8 mouse cellular contexts compared by ENCODE assay signal in the genomic region with DNA sequence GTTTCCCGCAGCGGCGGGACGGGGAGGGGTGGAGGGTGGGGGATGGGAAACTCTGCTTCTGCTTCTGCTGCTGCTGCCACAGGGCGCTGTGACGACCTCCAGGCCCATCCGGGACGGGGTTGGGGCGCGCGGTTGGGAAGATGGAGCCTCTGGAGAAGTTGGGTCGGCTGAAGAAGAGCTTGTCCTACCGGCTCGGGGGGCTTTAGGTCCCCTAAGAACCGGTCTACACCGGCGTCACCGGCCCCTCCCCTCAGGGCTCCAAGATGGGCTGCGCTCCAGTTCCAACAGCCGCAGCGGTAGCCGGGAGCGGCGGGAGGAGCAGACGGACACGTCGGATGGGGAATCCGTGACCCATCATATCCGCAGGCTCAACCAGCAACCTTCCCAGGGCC. TPM values are rescaled to one million over a fixed set of nuclear protein-coding genes. Genes with fewer than 3 reads are reported as not detected.
A peak's percentile ranks its signal among the peaks of the same experiment; 100 is the strongest.
DNase-seq lines count a peak whose midpoint lies in the region; ATAC-seq and TF ChIP-seq lines count a peak whose summit lies in the region.

No protein-coding gene starts in this region.

- H3K27me3 ChIP-seq in MEL (ENCODE audit: control insufficient read depth in 1 of 2, insufficient read depth in 2 of 2, low read length in 2 of 2) = no peaks in the 10 kb centered on the region
- H3K27me3 ChIP-seq in forebrain, embryonic 13.5 days = no peaks in the 10 kb centered on the region

- ATAC-seq in forebrain, embryonic 13.5 days = peak; percentile 25
- no peak for ATAC-seq in granulocyte monocyte progenitor cell, adult 5-6 weeks (replicated peaks; ENCODE audit: poor library complexity, severe bottlenecking)

- peak overlapping the region; percentile 59 for H3K27ac ChIP-seq in MEL (ENCODE audit: control insufficient read depth, low read depth, low read length)
- H3K27ac ChIP-seq in brown adipose tissue, adult 24 weeks (replicated peaks; ENCODE audit: low read depth, low read length) = peak overlapping the region; percentile 61
- peak overlapping the region; percentile 91 for H3K27ac ChIP-seq in forebrain, embryonic 13.5 days

- H3K4me3 ChIP-seq in MEL (ENCODE audit: control insufficient read depth in 1 of 2, insufficient read depth in 1 of 2, low read depth in 2 of 2, low read length in 2 of 2) = peak overlapping the region; percentile 92 to 96
- peak overlapping the region; percentile 77 for H3K4me3 ChIP-seq in brown adipose tissue, adult 24 weeks (ENCODE audit: insufficient read depth, low read depth, low read length)
- H3K4me3 ChIP-seq in forebrain, embryonic 13.5 days = peak overlapping the region; percentile 80
- peak overlapping the region; percentile 75 for H3K4me3 ChIP-seq in lung, adult 2 months (replicated peaks; ENCODE audit: extremely low read depth, low read depth, low read length)

- H3K9ac ChIP-seq in MEL (ENCODE audit: control insufficient read depth, low read depth, low read length, poor library complexity, severe bottlenecking) = peak overlapping the region; percentile 94
- H3K9ac ChIP-seq in forebrain, embryonic 13.5 days = peak overlapping the region; percentile 79

- H3K4me2 ChIP-seq in forebrain, embryonic 13.5 days = peak overlapping the region; percentile 93

- H3K4me1 ChIP-seq in MEL (ENCODE audit: control insufficient read depth in 1 of 2, insufficient read depth in 2 of 2, low read length in 2 of 2) = peaks cover 2 to 5% of the 10 kb centered on the region in 2 experiments; a peak in 3 of 4 replicates
- peaks cover 6% of the 10 kb centered on the region; the same call in 1 of the 2 replicates for H3K4me1 ChIP-seq in brown adipose tissue, adult 24 weeks (ENCODE audit: control insufficient read depth, insufficient read depth, insufficient read length, low read length)
- peaks cover 23% of the 10 kb centered on the region for H3K4me1 ChIP-seq in forebrain, embryonic 13.5 days
- peaks cover 6% of the 10 kb centered on the region; the same call in 1 of the 2 replicates for H3K4me1 ChIP-seq in lung, adult 2 months (ENCODE audit: control insufficient read depth, insufficient read depth, low read length)

- DNase-seq in MEL (ENCODE audit: low read depth, low spot score) = no peak
- DNase-seq in heart, postnatal 14 days = peak; percentile 58 to 70
- DNase-seq in kidney, postnatal 4 days = peak; percentile 69 to 78
- peak; percentile 62 for DNase-seq in lung, adult 2 months
- peak; percentile 35 for DNase-seq in ovary, postnatal 10 days (ENCODE audit: low spot score)

- intact Hi-C loops in heart, postnatal 14 days (cut with DNase I) = no loop called here

- H3K36me3 ChIP-seq in MEL (ENCODE audit: control insufficient read depth in 1 of 2, insufficient read depth in 2 of 2, low read length in 2 of 2) = peaks cover 1 to 8% of the 10 kb centered on the region in 2 experiments
- H3K36me3 ChIP-seq in forebrain, embryonic 13.5 days (ENCODE audit: poor library complexity, severe bottlenecking) = peaks cover 45% of the 10 kb centered on the region

- no peak for TF ChIP-seq CTCF in MEL (IDR thresholded peaks at IDR 0.05 in 2 of 3, conservative IDR thresholded peaks at IDR 0.05 in 1 of 3; ENCODE audit: control insufficient read depth in 1 of 3, insufficient read depth in 1 of 3, low read depth in 2 of 3, low read length in 3 of 3, poor library complexity in 1 of 3, severe bottlenecking in 1 of 3)
- TF ChIP-seq CTCF in lung, adult 2 months (IDR thresholded peaks at IDR 0.05; ENCODE audit: insufficient read depth, low read length) = no peak

- no peak for TF ChIP-seq RAD21 in MEL (IDR thresholded peaks at IDR 0.05; ENCODE audit: low read depth, low read length)

- TF ChIP-seq POLR2A in MEL (IDR thresholded peaks at IDR 0.05; ENCODE audit: control insufficient read depth in 1 of 2, insufficient read depth in 1 of 2, low read depth in 1 of 2, low read length in 2 of 2, poor library complexity in 1 of 2) = no peak
- no peak for TF ChIP-seq POLR2A in lung, adult 2 months (IDR thresholded peaks at IDR 0.05; ENCODE audit: borderline replicate concordance, extremely low read depth, low read depth, low read length)

- WGBS in forebrain, embryonic 13.5 days = under 1% methylated on average over 23 of the region's 29 CpGs
- WGBS in lung, adult 2 months = 1% methylated on average over 25 of the region's 29 CpGs

- H3K79me2 ChIP-seq in MEL (ENCODE audit: control insufficient read depth, insufficient read depth, low read length, poor library complexity) = peaks cover 32% of the 10 kb centered on the region

- H3K9me3 ChIP-seq in MEL (replicated peaks; ENCODE audit: insufficient read depth, low read length) = no peaks in the 10 kb centered on the region
- no peaks in the 10 kb centered on the region for H3K9me3 ChIP-seq in forebrain, embryonic 13.5 days (replicated peaks)

- TF ChIP-seq EP300 in MEL (IDR thresholded peaks at IDR 0.05; ENCODE audit: low read depth in 1 of 2, low read length in 2 of 2) = no peak

TF ChIP-seq in MEL, 35 proteins besides CTCF, POLR2A, EP300 and RAD21:
- no peak for TF ChIP-seq POLR2AphosphoS5 (IDR thresholded peaks at IDR 0.05; ENCODE audit: borderline replicate concordance, low read depth, low read length)
TF ChIP-seq in MEL: peak in this region for 0.

RNA-seq across cellular contexts. Expression of gene Prr3, which starts 0.3 kb away (rescaled TPM):
- total RNA-seq in MEL (2012; rRNA removed) = 12.2 and 13.8 TPM in 2 replicates
- 10 to 100 TPM in 1 of 2 experiments, not detected in 1; 48.1 TPM for polyA plus RNA-seq in MEL (2012; ENCODE audit: insufficient read depth in 1 of 2, insufficient read length in 2 of 2, low read depth in 1 of 2, low replicate concordance in 2 of 2, missing spikeins in 1 of 2)
- polyA plus RNA-seq in brown adipose tissue, adult 24 weeks (2012; ENCODE audit: insufficient read depth, insufficient read length, missing spikeins) = 5.3 and 6.8 TPM in 2 replicates
- 62.7 and 70.0 TPM in 2 replicates for polyA plus RNA-seq in forebrain, embryonic 13.5 days (2015; fragmentation: Nextera tagmentation; extraction: Ambion mirVana)
- total RNA-seq in heart, postnatal 14 days (2021) = 1 to 10 TPM; 4.6 to 4.7 TPM
- 16.0 and 19.0 TPM in 2 replicates for polyA plus RNA-seq in lung, adult 2 months (2012; rRNA removed)
- 38.2 and 59.1 TPM in 2 replicates for total RNA-seq in granulocyte monocyte progenitor cell, adult 5-6 weeks (2014; fragmentation: Nextera tagmentation)
- total RNA-seq in granulocyte monocyte progenitor cell, adult 5-6 weeks (2017) = 15.0 and 16.4 TPM in 2 replicates

RNA-seq across cellular contexts. Expression of gene Gnl1, which starts 0.7 kb away (rescaled TPM):
- 50.7 and 57.1 TPM in 2 replicates for total RNA-seq in MEL (2012; rRNA removed)
- polyA plus RNA-seq in MEL (2012; ENCODE audit: insufficient read depth in 1 of 2, insufficient read length in 2 of 2, low read depth in 1 of 2, low replicate concordance in 2 of 2, missing spikeins in 1 of 2) = 10 to 100 TPM in 1 of 2 experiments, not detected in 1; 98.5 TPM
- polyA plus RNA-seq in brown adipose tissue, adult 24 weeks (2012; ENCODE audit: insufficient read depth, insufficient read length, missing spikeins) = 13.5 and 14.5 TPM in 2 replicates
- polyA plus RNA-seq in forebrain, embryonic 13.5 days (2015; fragmentation: Nextera tagmentation; extraction: Ambion mirVana) = 50.1 and 54.4 TPM in 2 replicates
- 10 to 100 TPM; 23.0 to 26.1 TPM for total RNA-seq in heart, postnatal 14 days (2021)
- 34.1 and 37.1 TPM in 2 replicates for polyA plus RNA-seq in lung, adult 2 months (2012; rRNA removed)
- total RNA-seq in granulocyte monocyte progenitor cell, adult 5-6 weeks (2014; fragmentation: Nextera tagmentation) = 21.5 and 21.7 TPM in 2 replicates
- 18.3 and 20.9 TPM in 2 replicates for total RNA-seq in granulocyte monocyte progenitor cell, adult 5-6 weeks (2017)

RNA-seq across cellular contexts. Expression of gene Abcf1, which starts 10.8 kb away (rescaled TPM):
- total RNA-seq in MEL (2012; rRNA removed) = 137 and 142 TPM in 2 replicates
- polyA plus RNA-seq in MEL (2012; ENCODE audit: insufficient read depth in 1 of 2, insufficient read length in 2 of 2, low read depth in 1 of 2, low replicate concordance in 2 of 2, missing spikeins in 1 of 2) = 100 to 1,000 TPM in 1 of 2 experiments, not detected in 1; 312 TPM
- polyA plus RNA-seq in brown adipose tissue, adult 24 weeks (2012; ENCODE audit: insufficient read depth, insufficient read length, missing spikeins) = 69.2 and 77.7 TPM in 2 replicates
- 108 and 120 TPM in 2 replicates for polyA plus RNA-seq in forebrain, embryonic 13.5 days (2015; fragmentation: Nextera tagmentation; extraction: Ambion mirVana)
- 10 to 100 TPM; 65.2 TPM for total RNA-seq in heart, postnatal 14 days (2021)
- 56.3 and 60.6 TPM in 2 replicates for polyA plus RNA-seq in lung, adult 2 months (2012; rRNA removed)
- total RNA-seq in granulocyte monocyte progenitor cell, adult 5-6 weeks (2014; fragmentation: Nextera tagmentation) = 74.4 and 92.3 TPM in 2 replicates
- total RNA-seq in granulocyte monocyte progenitor cell, adult 5-6 weeks (2017) = 165 and 231 TPM in 2 replicates

RNA-seq across cellular contexts. Expression of gene H2-T24, which starts 40.0 kb away (rescaled TPM):
- total RNA-seq in MEL (2012; rRNA removed) = 25.4 and 25.9 TPM in 2 replicates
- polyA plus RNA-seq in MEL (2012; ENCODE audit: insufficient read depth in 1 of 2, insufficient read length in 2 of 2, low read depth in 1 of 2, low replicate concordance in 2 of 2, missing spikeins in 1 of 2) = 10 to 100 TPM in 1 of 2 experiments, not detected in 1; 14.1 TPM
- 3.3 and 3.9 TPM in 2 replicates for polyA plus RNA-seq in brown adipose tissue, adult 24 weeks (2012; ENCODE audit: insufficient read depth, insufficient read length, missing spikeins)
- polyA plus RNA-seq in forebrain, embryonic 13.5 days (2015; fragmentation: Nextera tagmentation; extraction: Ambion mirVana) = 6.3 and 6.5 TPM in 2 replicates
- 1 to 10 TPM; 4.7 to 6.0 TPM for total RNA-seq in heart, postnatal 14 days (2021)
- polyA plus RNA-seq in lung, adult 2 months (2012; rRNA removed) = 9.2 and 16.5 TPM in 2 replicates
- total RNA-seq in granulocyte monocyte progenitor cell, adult 5-6 weeks (2014; fragmentation: Nextera tagmentation) = 2.1 and 4.6 TPM in 2 replicates
- 7.8 and 8.8 TPM in 2 replicates for total RNA-seq in granulocyte monocyte progenitor cell, adult 5-6 weeks (2017)

RNA-seq across cellular contexts. Expression of gene H2-T23, which starts 52.3 kb away (rescaled TPM):
- 18.3 and 20.3 TPM in 2 replicates for total RNA-seq in MEL (2012; rRNA removed)
- polyA plus RNA-seq in MEL (2012; ENCODE audit: insufficient read depth in 1 of 2, insufficient read length in 2 of 2, low read depth in 1 of 2, low replicate concordance in 2 of 2, missing spikeins in 1 of 2) = 10 to 100 TPM in 1 of 2 experiments, not detected in 1; 12.2 TPM
- 16.3 and 22.1 TPM in 2 replicates for polyA plus RNA-seq in brown adipose tissue, adult 24 weeks (2012; ENCODE audit: insufficient read depth, insufficient read length, missing spikeins)
- 5.6 and 5.7 TPM in 2 replicates for polyA plus RNA-seq in forebrain, embryonic 13.5 days (2015; fragmentation: Nextera tagmentation; extraction: Ambion mirVana)
- total RNA-seq in heart, postnatal 14 days (2021) = 10 to 100 TPM; 23.2 to 24.0 TPM
- polyA plus RNA-seq in lung, adult 2 months (2012; rRNA removed) = 180 and 232 TPM in 2 replicates
- 49.1 and 55.7 TPM in 2 replicates for total RNA-seq in granulocyte monocyte progenitor cell, adult 5-6 weeks (2014; fragmentation: Nextera tagmentation)
- total RNA-seq in granulocyte monocyte progenitor cell, adult 5-6 weeks (2017) = 48.6 and 62.5 TPM in 2 replicates
